Mouse (Mus musculus) erythroblast, embryonic 14.5 days (primary cell): ENCODE results near the gene Abr.

Experiments
- GATA1 ChIP-seq: IDR thresholded peaks from 2 replicates; pipeline ENCODE4 v1.6.1; 2012; ENCODE audit warnings: low read length, inconsistent platforms, mixed read lengths
- TAL1 ChIP-seq: IDR thresholded peaks from 3 replicates; pipeline ENCODE4 v1.6.1; 2012; ENCODE audit warnings: low read length, inconsistent platforms, mixed read lengths

DNA sequence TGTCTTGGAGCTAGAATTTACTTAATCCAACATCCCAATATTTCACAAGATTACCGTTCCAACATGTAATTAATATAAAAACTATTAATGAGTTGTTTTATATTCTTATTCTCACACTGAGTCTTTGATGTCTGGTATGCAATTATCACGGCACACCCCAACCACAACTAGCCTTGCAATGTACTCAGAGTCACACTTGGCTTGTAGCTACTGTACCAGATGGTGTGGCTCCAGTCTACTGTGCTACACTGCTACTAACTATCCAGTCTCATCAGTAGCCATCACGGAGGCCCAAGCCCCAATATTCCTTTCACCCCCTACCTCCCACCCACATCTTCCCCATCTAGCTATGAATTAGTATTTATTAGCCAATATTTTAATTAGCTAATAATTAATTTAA lies 245.7 kb downstream of the Abr start:
- no peak for TF ChIP-seq TAL1
- TF ChIP-seq GATA1: no peak
